Mouse (Mus musculus) spleen, postnatal 36 days (tissue): ENCODE results near the gene Akna.

Experiments used
- DNase-seq, 2 experiments: peaks; one replicate each; pipeline ENCODE4 v3.0.0; 2022; ENCODE audit warnings: low spot score in 2 of 2, mixed read lengths in 1 of 2

Gene Akna

GRCm38 (mm10) chr4:63403040-63403959 is at the start of gene Akna:
TSS of gene Akna (minus strand) at chr4:63403354.
- peak; percentile 86 to 88 for DNase-seq

DNA sequence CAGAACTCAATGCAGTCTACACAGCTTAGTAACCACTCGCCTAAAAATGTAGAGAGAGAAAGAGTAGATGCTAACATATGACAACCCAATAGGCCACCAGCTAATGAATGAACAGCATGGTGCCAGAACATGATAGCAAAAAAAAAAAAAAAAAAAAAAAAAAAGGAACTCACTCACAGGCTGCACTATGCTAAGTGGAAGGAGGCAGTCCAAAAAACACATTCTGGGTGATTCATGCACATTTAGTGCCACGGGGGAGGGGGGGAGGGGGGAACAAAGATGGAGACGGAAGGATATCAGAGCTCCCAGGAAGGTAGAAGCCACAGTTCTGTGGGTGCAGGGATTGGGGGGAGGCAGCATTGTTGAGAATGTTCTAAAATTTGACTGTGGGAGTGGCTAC is 49.4 kb upstream of the Akna start:
- no peak for DNase-seq

- DNase-seq = no peak
These were observed 47.4 kb upstream of the Akna start for GRCm38 (mm10) chr4:63450551-63450950.

DNA sequence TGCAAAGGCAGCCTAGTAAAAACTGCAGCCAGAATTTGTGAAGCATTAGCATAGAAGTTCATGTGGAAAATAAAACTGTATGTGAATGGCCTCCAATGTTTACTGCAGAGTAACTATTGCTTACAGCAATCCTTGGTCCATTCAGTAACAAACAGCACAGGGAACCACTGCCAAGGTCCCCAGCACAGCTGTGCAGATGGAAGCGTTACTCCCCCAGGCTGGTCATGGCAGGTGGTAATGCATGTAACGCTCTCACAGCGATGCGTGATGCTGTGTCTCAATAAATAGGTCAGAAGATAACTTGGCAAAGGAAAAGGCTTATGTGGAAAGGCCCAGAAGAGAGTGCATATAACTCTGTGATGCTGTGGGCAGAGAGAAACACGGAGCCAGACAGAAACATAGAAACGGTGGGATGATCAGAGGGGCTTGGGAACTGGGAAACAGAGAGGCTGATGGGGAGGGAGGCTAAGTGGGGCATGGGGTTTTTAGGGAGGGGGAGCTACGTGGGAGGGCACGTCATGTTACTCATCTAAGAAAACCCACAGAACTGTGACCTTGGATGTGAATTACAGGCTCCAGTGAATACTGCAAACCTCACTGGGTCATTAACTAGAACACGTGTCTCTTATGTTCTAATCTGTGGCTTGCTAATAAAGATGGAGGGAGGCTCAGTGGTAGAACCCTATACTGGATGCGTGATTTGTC is 41.4 kb upstream of the Akna start:
- no peak for DNase-seq

DNA sequence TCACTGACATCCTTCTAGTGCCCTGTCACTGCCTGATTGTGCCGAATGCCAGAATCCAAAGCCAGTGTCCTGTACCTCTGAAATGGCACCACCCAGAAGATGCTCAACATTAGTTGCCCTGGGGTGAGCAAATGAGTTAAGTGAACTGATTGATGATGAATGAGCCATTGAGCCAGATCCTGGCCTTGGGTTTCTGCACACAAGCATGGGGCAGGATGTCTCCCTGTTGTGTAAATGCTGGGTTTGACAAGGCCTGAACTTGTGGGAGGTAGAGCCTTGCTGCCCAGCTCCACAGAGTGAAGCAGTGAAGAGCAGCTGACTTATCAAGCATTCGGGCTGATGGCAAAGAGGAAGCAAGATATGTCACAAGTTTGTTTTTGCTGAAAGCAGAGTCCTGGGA is 39.9 kb upstream of the Akna start:
- DNase-seq = no peak

- no peak for DNase-seq
These were observed 38.5 kb upstream of the Akna start for GRCm38 (mm10) chr4:63441616-63442015.

DNA sequence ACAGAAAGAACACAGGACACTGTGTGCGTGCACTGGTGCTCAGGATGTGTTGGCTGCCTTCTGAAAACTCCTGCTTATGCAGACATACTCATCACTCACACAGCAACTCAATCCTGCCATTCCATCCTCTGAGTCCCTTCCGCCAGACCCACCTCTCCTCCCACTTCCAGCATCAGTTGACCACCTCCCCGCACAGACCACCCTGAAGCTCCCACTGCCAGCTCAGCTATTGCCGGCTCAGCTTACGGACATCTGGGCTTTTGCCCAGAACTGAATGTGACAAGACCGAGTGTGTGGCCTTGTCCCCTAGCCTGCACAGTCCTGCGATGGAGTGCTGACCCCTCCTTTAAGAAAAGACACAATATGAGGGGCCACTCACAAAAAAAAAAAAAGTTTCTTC is 37.1 kb upstream of the Akna start:
- DNase-seq = no peak

DNA sequence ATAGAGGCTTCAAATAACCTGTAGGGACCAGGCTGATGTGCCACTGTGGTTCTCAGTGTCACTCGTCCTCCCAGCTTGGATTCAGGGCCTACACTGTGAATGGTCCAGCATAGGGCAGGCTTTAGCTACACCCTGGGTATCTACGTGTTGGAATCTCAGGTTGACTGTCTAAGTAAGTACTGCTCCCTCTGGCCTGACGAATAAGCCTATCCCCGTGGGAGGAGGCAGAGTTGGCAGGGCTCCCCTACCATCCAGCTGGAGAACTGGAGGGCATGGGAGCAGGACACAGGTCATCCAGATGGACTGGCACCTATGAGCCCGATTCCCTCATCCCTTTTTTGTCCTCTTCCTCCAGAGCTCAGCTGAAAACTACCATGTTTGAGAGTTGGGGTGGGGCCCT is 34.8 kb upstream of the Akna start:
- DNase-seq = no peak

GRCm38 (mm10) chr4:63437119-63437815 is 34.1 kb upstream of the Akna start:
- DNase-seq = no peak

DNA sequence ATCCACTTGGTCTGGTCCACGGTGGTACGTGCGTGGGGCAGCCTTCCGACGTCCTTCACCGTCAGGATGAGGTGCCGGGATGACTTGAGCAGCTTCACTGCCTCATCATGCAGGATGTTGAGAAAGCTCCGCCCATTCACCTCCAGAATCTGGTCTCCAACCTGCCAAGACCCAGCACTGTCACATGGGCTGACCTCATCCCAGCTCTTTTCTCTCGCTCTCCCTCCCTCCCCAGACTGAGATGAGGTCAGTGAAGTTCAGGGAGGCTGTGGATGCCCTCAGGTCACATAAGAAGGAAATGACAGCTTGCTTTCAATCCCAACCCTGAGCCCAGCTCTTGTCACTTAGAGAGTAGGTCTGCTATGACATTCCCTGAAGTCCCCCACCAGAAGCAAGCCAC is 32.2 kb upstream of the Akna start:
- no peak for DNase-seq

DNA sequence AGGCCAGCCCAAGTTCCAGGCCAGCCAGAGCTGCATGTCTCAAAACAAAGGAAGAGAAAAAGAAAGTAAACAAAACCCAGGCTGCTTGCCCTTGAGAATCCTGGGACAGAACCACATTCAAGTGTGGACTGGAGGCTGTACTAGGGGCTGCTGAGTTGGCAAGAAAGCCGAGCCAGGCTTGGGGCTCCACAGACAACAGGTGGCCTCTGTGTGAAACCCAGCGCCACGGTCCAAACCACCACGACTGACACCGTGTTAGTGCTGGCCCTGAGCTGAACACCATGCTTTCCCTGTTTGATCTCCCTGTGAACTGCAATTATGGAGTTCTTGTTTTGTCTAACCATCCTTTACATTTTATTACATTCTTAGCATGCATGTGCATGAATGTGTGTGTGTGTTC is 27.9 kb upstream of the Akna start:
- DNase-seq = no peak

- no peak for DNase-seq
These were observed 27.2 kb upstream of the Akna start for GRCm38 (mm10) chr4:63430357-63430756.

- DNase-seq = no peak
These were observed 23.2 kb upstream of the Akna start for GRCm38 (mm10) chr4:63426308-63426707.

DNA sequence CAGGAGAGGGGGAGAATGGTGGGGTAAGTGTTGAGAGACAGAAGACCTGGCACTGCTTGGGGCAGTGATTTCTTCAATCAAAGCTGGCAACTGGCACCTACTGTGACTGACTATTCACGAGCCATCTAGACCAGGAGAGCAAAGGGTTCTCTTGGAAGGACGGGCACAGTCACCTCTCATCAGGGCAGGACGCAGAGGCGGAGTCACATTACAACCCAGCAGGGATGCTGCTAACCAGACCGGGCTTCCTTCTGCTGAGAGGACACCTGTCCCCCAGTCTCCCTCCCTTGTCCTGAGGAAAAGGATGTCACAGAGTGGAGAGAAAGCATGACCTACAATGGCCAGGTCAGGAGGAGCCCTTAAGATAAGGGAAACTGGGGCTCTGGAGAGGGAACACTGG is 20.7 kb upstream of the Akna start:
- DNase-seq = no peak

GRCm38 (mm10) chr4:63423231-63423630 is 20.1 kb upstream of the Akna start:
- DNase-seq = no peak

DNA sequence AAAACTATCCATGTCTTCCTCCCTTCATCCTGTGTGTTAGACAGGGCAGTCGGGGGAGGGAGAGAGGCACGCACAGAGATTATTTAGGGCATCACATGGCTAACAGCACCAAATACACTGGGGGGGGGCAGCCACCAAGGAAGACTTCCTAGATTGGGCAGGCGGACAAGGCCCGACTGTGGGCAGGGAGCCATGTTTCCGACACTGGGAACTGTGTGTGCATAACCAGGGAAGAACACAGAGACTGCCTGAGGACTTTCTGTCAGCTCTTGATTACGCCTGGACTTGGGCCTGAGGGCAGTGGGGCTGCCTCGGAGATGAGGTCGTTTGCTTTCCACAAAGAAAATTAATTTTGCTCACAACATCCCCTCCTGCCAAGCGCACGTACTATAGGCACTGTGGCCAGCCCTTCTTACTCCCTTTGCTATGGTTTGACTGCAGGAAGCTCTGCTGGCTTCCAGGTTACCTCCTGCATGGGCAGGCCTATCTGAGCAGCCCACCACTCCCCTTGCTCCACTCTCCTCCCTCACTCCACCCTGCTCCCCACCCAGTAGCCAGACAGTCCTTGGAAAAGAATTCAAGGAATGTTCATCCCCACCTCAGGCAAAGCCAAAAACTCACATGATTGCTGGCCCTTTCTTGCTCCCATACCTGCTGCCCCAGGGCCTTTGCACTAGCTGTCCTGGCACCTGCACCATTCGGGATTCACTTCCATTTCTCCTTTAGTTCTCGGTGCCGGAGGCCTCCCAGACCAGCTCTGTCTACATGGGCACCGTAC is 17.2 kb upstream of the Akna start:
- DNase-seq = no peak

- no peak for DNase-seq
These were observed 15.1 kb upstream of the Akna start for GRCm38 (mm10) chr4:63418270-63418669.

DNA sequence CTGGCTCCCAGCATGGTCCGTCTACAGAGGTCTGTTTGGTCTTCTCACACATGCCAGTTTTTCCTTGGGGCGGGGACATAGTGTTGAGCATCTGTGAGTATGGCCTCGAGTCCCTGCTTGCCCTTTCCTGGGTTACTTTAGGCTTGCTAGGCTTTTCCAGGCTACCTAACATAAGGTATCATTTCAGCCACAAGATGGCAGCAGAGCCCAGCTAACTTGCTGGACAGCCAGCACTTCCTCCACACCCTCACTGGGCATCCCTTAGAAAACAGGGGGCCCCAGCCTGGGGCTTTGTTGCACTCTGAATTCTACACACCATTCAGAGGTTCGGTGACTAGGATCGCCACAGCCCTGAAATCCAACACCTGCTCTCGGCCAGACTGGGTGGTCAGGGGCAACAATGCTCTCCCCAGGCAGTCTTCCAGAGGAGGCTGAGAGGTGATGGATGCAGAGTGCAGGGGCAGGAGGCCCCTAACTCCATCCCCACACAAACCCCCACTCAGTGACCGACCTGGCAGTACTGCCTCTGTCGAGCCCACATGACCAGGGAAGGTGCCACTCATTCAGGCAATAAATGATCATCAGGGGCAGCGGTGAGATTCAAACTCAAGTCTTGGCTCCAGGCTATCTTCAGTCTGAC is 14.3 kb upstream of the Akna start:
- DNase-seq = peak; percentile 64 to 67

- DNase-seq = peak in 1 of 2 experiments; percentile 50
These were observed 11.8 kb upstream of the Akna start for GRCm38 (mm10) chr4:63414951-63415350.

- no peak for DNase-seq
These were observed 8.1 kb upstream of the Akna start for GRCm38 (mm10) chr4:63411222-63411621.

- peak; percentile 96 for DNase-seq
These were observed 7.4 kb upstream of the Akna start for GRCm38 (mm10) chr4:63410583-63410934.
